Mouse (Mus musculus) 3T3-L1 (cell line): ENCODE results near the gene Camk2d.

Source experiments
- DNase-seq: peaks from one replicate; pipeline ENCODE4 v3.0.0-alpha.2; 2015; ENCODE audit warnings: low read depth, low spot score

Camk2d gene

DNA sequence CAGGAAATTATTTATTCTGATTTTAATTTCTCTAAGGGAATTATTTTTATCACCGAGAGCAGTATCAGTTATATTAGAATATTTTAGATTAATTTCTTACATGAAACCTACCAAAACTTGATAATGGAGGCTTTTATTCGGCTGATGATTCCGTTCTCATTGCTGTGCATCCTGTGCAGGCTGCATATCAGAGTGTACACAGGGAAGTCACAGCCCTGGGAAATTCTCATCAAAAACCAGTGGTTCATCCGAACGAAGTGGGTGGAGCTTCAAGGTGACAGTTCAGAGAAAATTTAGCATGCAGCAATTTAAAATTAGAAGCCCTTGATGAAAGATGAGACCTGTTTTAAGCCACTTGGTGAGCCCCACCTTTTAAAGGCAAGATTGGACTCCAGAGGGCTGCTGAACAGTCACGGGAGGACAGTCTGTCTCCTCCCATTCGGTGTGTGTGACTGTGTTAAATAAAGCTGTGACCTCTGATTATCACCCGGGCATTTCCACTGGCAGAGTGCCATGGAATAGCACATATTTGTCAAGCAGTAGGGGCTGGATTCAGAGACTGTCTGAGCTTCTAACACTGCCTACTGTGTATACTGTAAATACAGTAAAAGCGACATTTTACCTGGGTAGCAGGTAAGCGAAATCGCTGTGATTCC lies 150.2 kb downstream of the Camk2d start:
- DNase-seq = peak; percentile 63

DNA sequence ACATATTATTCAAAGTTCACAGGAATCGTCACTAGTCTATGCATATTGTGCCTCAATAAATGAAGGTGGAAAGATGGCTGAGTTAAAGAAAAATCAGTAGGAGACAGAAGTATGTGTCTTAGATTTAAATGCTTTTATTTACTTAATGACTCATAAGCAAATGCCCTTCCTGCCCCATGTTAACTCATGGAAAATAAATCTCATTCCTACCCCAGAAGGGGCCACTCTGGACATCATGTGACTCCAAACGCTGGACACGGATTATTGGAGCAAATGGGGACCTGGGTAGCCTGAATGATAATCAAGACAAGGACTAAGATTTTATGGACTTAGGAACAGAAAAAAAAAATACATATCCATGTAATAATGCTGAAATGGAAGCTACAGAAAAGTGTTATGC lies 151.5 kb downstream of the Camk2d start:
- DNase-seq = peak; percentile 75

GRCm38 (mm10) chr3:126751377-126752098 lies 155.4 kb downstream of the Camk2d start:
- DNase-seq = no peak

DNA sequence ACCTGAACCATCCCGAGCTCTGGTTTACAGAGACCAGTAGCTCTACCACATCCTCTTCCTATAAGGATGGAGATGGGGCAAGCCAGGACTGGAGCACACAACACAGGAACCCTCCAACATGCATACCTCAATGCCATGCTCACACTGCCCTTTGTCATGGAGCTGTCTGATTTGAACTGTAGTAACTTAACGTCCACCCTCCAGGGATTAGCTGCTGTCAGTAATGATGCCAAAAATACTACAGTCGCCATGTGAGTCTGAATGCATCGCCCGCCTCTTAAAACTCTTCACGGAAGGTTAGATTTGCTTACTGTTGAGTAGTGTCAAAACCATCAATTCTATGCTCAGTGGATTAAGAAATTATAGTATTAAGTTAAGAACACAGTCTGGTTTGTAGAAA lies 156.9 kb downstream of the Camk2d start:
- no peak for DNase-seq

- peak; percentile 38 for DNase-seq
These were observed 162.3 kb downstream of the Camk2d start for GRCm38 (mm10) chr3:126758398-126758797.

- no peak for DNase-seq
These were observed 164.5 kb downstream of the Camk2d start for GRCm38 (mm10) chr3:126760608-126761007.

GRCm38 (mm10) chr3:126764745-126765144 lies 168.6 kb downstream of the Camk2d start:
- no peak for DNase-seq

DNA sequence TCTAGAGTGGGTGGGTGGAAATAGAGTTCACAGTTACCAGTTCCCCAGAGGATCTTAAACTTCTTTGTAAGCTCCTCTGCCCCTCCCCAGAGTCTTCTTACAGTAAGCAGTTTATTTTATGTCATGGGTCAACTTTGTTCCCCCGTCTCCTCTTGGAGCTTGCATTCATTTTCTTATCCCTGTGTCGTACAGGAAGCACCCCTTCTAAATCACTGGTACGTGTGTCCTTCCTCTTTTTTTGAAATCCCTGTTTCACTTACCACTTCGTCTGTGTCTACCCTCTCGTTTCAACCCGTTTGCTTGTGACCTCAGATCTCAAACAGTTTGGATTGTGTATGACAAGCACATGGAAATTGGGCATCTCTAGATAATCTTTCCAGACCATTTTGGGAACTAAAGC lies 174.0 kb downstream of the Camk2d start:
- no peak for DNase-seq

DNA sequence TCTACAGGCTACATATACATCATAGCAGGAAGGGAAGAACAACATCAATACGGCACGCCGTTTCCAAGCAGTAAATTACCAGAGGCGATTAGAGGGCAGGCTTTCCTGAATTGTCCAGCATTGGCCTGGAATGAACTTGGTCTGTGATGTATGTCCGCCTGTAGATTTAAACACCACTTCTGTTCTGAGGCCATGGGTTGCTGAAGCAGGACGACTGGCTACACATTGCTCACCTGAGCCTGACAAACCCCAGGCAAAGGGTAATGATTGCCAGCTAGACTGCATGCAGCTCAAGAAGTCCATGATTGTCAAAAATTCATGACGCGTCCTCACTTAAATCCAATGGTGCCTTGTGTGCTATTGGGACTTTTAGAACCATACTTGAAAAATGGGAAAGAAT lies 174.9 kb downstream of the Camk2d start:
- DNase-seq = no peak

- DNase-seq = peak; percentile 84
These were observed 175.4 kb downstream of the Camk2d start for GRCm38 (mm10) chr3:126771541-126771940.

GRCm38 (mm10) chr3:126776001-126776400 lies 179.9 kb downstream of the Camk2d start:
- DNase-seq = no peak

GRCm38 (mm10) chr3:126777101-126777500 lies 181.0 kb downstream of the Camk2d start:
- no peak for DNase-seq

DNA sequence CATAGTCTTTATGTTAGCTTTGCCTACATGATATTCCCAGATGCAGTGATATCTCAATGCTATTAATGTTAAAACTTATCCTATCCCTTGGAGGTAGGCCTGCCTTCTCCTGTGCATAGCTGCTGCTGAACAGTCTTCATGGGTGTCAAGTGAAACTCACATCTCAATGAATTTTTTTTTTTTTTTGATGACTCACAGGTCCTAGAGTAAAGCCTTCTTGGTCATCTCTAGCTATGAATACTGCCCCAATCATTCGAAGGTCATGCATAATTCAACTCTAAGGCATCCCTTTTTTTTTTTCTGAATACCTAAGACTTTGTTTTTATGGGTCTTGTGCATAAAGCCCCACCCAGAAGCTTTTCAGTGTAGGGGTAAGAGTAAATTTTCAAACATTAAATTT lies 181.8 kb downstream of the Camk2d start:
- DNase-seq = peak; percentile 50

- no peak for DNase-seq
These were observed 184.0 kb downstream of the Camk2d start for GRCm38 (mm10) chr3:126780014-126780615.

DNA sequence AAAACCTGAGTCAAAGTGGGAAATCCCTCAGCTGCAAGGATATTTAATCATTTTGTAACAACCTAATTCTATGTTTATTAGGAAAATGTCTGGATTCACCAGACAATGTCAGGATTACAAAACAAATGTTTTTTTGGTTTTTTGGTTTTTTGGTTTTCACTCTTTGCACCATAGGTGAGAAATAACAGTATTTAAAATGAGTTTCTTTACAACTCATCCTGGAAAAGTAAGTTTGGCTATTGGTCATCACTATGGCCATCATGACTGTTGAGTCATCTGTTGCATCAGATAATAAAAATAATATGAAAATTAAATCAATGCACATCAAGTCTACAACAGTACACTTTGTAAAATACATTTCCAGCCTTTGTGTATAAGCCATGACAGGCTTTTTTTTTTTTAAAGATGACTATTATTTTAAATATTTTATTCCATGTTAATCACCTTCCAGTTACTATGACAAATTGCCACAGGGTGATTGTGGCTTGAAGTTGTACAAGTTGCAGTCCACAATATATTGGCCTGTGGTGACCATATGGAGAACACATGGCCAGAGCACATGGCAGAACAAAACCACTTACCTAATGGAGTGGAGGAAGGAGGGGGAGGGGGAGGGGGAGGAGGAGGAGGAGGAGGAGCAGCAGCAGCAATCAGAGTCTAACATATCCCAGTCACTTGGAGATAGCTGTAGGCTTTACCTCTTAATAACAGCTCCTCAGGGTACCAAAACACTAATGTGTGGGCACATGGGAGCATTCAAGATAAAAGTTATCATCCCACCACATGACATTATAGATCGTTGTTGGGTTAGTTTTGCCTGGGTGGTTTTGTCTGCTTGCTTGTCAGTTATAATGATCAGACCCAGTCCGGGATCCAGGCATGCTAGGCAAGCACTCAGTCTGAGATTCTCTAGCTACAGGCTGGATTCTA lies 197.2 kb downstream of the Camk2d start:
- DNase-seq = peak; percentile 76

DNA sequence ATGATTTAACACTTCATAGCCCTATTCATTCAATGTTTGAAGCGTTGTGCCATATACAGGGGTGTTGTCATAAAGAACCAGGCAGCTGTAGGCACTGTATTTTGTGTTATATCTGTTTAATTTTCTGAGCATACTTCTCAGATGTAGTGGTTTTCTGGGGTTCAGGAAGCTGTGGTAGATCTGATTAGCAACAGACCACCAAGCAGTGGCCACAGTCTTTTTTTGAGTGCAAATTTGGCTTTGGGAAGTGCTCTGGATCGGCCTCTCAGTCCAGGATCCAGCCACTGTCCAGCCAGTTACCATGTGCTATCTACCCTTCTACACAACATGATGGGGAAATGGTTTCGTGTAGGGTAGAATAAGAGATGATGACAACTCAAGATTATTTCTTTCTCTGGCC lies 199.8 kb downstream of the Camk2d start:
- no peak for DNase-seq

GRCm38 (mm10) chr3:126797025-126797424 lies 200.9 kb downstream of the Camk2d start:
- DNase-seq = no peak

DNA sequence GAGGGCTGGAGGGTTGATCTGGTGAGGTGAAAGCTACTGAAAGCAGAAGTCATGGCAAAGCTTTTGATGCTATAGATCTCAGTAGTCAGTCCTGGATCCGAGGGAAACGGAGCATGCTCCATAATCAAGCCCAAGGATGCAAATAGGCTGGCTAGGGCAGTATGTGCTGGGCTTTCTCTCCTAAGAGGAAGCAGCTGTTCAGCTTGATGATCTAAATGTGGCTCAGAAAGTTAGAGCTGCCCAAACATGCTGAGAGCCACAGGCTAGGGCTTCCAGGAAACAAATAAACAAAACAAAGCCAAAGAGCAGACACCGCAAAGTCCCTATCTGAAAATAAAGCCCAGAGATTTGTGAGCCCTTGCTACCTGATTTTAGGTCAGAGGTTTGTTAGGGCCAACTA lies 201.7 kb downstream of the Camk2d start:
- no peak for DNase-seq

DNA sequence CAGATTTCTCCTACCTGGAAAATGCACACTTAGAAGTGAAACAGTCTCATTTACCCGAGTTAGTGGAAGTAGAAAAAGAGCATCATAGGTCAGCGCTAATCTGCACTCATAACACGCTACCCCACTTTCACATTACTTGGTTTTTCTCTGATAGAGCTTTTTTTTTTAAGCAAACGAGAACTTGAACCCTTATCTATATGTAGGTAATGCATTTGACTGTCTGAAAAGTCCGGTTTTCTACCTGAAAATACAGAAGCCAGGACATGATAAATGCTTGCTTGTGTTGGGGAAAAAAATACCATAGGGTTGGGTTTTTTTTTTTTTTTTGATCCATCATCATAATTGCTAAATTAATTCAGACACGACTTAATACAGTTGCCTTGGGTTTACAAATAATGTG lies 206.9 kb downstream of the Camk2d start:
- no peak for DNase-seq

DNA sequence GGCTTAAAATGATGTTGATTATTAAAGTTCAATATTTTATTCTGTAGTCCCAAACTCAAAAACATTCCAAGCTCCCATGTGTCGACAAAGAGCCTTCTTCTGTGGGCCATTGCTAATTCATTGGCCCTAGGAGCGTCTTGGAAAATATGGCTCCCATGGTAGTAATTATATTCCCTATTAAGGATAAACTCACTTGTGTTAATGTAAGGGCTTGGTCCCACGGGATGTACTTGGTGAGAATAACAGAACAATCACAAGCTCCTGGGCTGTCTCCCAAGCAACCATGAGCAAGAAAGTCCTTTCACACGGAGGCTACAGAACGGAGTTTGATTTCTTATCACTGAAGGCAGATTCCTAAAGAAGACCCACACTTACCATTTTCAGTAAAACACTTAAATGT lies 208.9 kb downstream of the Camk2d start:
- no peak for DNase-seq

DNA sequence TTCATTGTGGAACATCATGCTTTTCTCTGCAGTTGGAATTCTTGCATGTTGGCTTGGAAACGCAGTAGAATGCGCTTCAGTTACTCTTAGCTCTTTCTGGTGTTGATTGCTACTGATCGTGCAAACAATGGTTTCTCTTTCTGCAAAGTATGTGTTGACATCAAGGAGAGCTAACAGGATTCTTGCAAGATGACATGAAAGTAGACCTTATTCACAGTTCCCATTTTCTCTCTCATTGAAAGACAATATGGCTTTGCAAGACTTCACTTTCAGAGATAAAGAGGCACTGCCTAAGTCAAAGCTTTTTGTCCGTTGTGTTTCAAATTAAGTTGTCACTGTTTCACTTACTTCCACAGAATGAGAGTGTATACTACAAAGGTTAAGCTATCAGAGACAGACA lies 210.0 kb downstream of the Camk2d start:
- no peak for DNase-seq

GRCm38 (mm10) chr3:126809915-126810314 lies 213.8 kb downstream of the Camk2d start:
- no peak for DNase-seq
